Mouse (Mus musculus): ENCODE measurements around the gene Irgq. TPM values are rescaled to one million over a fixed set of nuclear protein-coding genes. Genes with fewer than 3 reads are reported as not detected.

Gene Irgq
- polyA plus RNA-seq, 2 experiments = 1.0 to 1.7 TPM

DNA sequence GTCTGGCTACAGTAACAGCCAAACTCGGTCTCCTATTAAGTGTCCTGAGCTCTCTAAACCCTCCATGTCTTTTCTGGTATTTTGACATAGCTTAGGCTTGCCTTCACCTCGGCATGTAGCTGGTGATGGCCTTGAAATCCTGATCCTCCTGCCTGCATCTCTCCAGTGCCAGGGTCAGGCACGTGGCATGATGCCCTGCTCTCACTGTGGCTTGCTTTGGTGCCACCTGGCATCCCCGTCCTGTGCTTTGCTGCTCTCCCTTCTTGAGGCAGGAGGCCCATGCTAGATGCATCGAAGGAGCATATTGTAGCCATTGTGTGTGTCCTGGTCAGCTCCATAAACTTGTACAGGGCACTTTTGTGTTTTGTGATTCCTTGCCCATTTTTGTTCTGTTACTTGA is 7.1 kb downstream of the Irgq start:
- 63% methylated on average over 5 of the region's 5 CpGs for WGBS (ENCODE audit: insufficient replicate concordance)
- Histone ChIP-seq H3K9me3 (ENCODE audit: control insufficient read depth, low read length) (no peaks in the 10 kb centered on the region), H3K27me3 (ENCODE audit: control insufficient read depth, insufficient read depth, low read length) (no peaks in the 10 kb centered on the region), H3K4me3 (ENCODE audit: insufficient read depth in 1 of 2, low read depth in 2 of 2, low read length in 2 of 2) (no peak overlapping the region), H3K9ac (replicated peaks) (no peak overlapping the region), H3K4me1 (replicated peaks; ENCODE audit: control insufficient read depth in 2 of 2, insufficient read depth in 2 of 2, low read length in 1 of 2) (no peaks in the 10 kb centered on the region), H3K4me2 (ENCODE audit: low read depth) (no peak overlapping the region), H3K36me3 (replicated peaks; ENCODE audit: control insufficient read depth, insufficient read depth, low read depth) (no peaks in the 10 kb centered on the region), H3K27ac (no peak overlapping the region)
- no peak for ATAC-seq (ENCODE audit: insufficient read depth)
- no peak for DNase-seq (ENCODE audit: low read depth in 3 of 3, low spot score in 3 of 3)
- TF ChIP-seq EP300 (IDR thresholded peaks at IDR 0.05; ENCODE audit: low read depth) (no peak), CTCF (IDR thresholded peaks at IDR 0.05; ENCODE audit: low read depth) (no peak)

DNA sequence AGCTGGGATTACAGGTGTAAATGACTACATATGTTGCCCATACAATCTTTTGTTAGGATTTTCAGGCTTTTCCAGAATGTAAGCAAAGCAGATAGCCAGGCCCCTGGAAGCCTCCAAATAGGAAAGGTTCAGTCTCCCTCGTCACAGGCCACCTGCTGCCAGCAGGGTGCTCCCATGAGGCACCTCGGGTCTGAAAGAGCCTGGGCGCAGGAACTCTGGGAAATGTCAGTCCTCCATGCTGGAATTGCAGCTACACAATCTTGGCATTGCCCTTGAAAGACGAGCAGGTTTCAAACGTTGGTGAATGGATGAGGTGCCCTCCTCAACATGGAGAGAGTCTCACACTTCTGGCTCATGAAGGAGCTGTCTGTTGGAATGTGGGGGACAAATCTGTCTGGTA is 7.7 kb downstream of the Irgq start:
- no peak for TF ChIP-seq EP300 (IDR thresholded peaks at IDR 0.05; ENCODE audit: low read depth)
- peak; percentile 25; the same call in 1 of the 2 replicates for TF ChIP-seq CTCF (IDR thresholded peaks at IDR 0.05; ENCODE audit: low read depth)
- no peaks in the 10 kb centered on the region for H3K4me1 ChIP-seq (replicated peaks; ENCODE audit: control insufficient read depth in 2 of 2, insufficient read depth in 2 of 2, low read length in 1 of 2)
- H3K4me2 ChIP-seq (ENCODE audit: low read depth) = no peak overlapping the region
- no peaks in the 10 kb centered on the region for H3K9me3 ChIP-seq (ENCODE audit: control insufficient read depth, low read length)
- no peak overlapping the region for H3K4me3 ChIP-seq (ENCODE audit: insufficient read depth in 1 of 2, low read depth in 2 of 2, low read length in 2 of 2)
- no peaks in the 10 kb centered on the region for H3K27me3 ChIP-seq (ENCODE audit: control insufficient read depth, insufficient read depth, low read length)
- H3K9ac ChIP-seq (replicated peaks) = no peak overlapping the region
- ATAC-seq (ENCODE audit: insufficient read depth) = no peak
- DNase-seq (ENCODE audit: low read depth in 3 of 3, low spot score in 3 of 3) = no peak
- H3K27ac ChIP-seq = no peak overlapping the region
- no peaks in the 10 kb centered on the region for H3K36me3 ChIP-seq (replicated peaks; ENCODE audit: control insufficient read depth, insufficient read depth, low read depth)
- WGBS (ENCODE audit: insufficient replicate concordance) = 33% methylated on average over 5 of the region's 5 CpGs

DNA sequence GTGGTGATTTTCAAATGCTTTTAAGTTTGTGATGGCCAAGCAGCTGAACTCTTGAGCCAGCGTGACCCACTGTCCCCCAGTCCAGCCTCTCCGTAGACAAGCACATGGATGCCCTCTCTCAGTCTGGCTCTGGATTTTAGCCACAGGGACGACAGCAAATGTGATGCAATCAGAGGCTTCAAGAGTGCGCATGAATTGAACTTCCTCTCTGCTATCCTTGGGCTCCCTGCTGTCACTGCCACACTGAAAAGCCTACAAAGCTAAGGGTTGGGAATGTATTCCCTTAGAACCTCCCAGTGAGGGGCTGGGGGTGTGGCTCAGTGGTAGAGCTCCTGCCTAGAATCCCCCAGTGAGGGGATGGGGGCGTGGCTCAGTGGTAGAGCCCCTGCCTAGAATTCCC is 8.2 kb downstream of the Irgq start:
- H3K4me2 ChIP-seq (ENCODE audit: low read depth) = no peak overlapping the region
- WGBS (ENCODE audit: insufficient replicate concordance) = 43% methylated on average over 5 of the region's 5 CpGs
- H3K9ac ChIP-seq (replicated peaks) = no peak overlapping the region
- no peak for DNase-seq (ENCODE audit: low read depth in 3 of 3, low spot score in 3 of 3)
- H3K4me1 ChIP-seq (replicated peaks; ENCODE audit: control insufficient read depth in 2 of 2, insufficient read depth in 2 of 2, low read length in 1 of 2) = no peaks in the 10 kb centered on the region
- no peaks in the 10 kb centered on the region for H3K36me3 ChIP-seq (replicated peaks; ENCODE audit: control insufficient read depth, insufficient read depth, low read depth)
- no peak overlapping the region for H3K4me3 ChIP-seq (ENCODE audit: insufficient read depth in 1 of 2, low read depth in 2 of 2, low read length in 2 of 2)
- no peaks in the 10 kb centered on the region for H3K27me3 ChIP-seq (ENCODE audit: control insufficient read depth, insufficient read depth, low read length)
- H3K9me3 ChIP-seq (ENCODE audit: control insufficient read depth, low read length) = no peaks in the 10 kb centered on the region
- no peak for TF ChIP-seq CTCF (IDR thresholded peaks at IDR 0.05; ENCODE audit: low read depth)
- TF ChIP-seq EP300 (IDR thresholded peaks at IDR 0.05; ENCODE audit: low read depth) = no peak
- ATAC-seq (ENCODE audit: insufficient read depth) = no peak
- H3K27ac ChIP-seq = no peak overlapping the region

DNA sequence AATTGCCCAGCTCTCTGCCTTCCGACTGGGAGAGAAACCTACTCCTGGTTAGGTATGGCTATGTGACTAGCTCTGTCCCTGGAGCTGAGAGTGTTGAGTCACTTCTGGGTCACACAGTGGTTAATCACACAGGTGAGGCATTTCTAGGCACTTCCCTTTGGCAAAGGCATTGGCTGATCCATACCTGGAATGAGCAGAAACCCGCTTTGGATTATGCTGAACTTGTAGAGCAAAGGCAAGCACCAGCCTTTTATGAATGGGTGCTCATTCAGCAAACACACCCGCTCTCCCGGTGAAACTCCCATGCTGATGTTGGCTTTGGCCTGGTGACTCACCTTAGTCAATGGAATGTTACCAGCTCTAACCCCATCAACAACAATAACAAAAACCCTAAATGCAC is 9.2 kb downstream of the Irgq start:
- Histone ChIP-seq H3K36me3 (replicated peaks; ENCODE audit: control insufficient read depth, insufficient read depth, low read depth) (no peaks in the 10 kb centered on the region), H3K9ac (replicated peaks) (no peak overlapping the region), H3K4me3 (ENCODE audit: insufficient read depth in 1 of 2, low read depth in 2 of 2, low read length in 2 of 2) (no peak overlapping the region), H3K27ac (no peak overlapping the region), H3K9me3 (ENCODE audit: control insufficient read depth, low read length) (no peaks in the 10 kb centered on the region), H3K4me2 (ENCODE audit: low read depth) (no peak overlapping the region), H3K4me1 (replicated peaks; ENCODE audit: control insufficient read depth in 2 of 2, insufficient read depth in 2 of 2, low read length in 1 of 2) (no peaks in the 10 kb centered on the region), H3K27me3 (ENCODE audit: control insufficient read depth, insufficient read depth, low read length) (no peaks in the 10 kb centered on the region)
- ATAC-seq (ENCODE audit: insufficient read depth) (no peak), DNase-seq (ENCODE audit: low read depth in 3 of 3, low spot score in 3 of 3) (no peak)
- WGBS (ENCODE audit: insufficient replicate concordance) = 78% methylated on average over 4 of the region's 4 CpGs
- TF ChIP-seq CTCF (IDR thresholded peaks at IDR 0.05; ENCODE audit: low read depth) = no peak
- no peak for TF ChIP-seq EP300 (IDR thresholded peaks at IDR 0.05; ENCODE audit: low read depth)

DNA sequence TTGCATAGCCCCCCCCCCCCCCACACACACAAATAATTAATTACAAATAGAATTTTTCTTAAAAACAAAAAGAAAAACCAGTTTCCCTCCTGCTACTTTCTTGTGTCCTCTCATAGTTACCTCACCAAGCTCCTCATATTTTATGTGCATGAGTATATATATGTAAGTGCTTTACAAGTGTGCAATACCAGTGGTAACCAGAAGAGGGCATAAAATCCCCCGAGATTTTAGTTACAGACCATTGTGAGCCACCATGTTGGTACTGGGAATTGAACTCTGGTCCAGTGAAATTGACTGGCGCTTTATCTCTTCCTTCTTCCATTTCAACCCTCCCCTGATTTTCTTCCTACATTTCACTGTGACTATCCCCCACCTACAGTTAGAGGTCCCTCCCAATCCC is 14.0 kb downstream of the Irgq start:
- no peak for ATAC-seq (ENCODE audit: insufficient read depth)
- no peak overlapping the region for H3K4me2 ChIP-seq (ENCODE audit: low read depth)
- peaks cover 0 to 11% of the 10 kb centered on the region in 2 experiments; a peak in 3 of 4 replicates for H3K4me1 ChIP-seq (replicated peaks; ENCODE audit: control insufficient read depth in 2 of 2, insufficient read depth in 2 of 2, low read length in 1 of 2)
- DNase-seq (ENCODE audit: low read depth in 3 of 3, low spot score in 3 of 3) = no peak
- no peak overlapping the region for H3K27ac ChIP-seq
- no peak overlapping the region for H3K4me3 ChIP-seq (ENCODE audit: insufficient read depth in 1 of 2, low read depth in 2 of 2, low read length in 2 of 2)
- no peaks in the 10 kb centered on the region for H3K9me3 ChIP-seq (ENCODE audit: control insufficient read depth, low read length)
- no peak overlapping the region for H3K9ac ChIP-seq (replicated peaks)
- H3K27me3 ChIP-seq (ENCODE audit: control insufficient read depth, insufficient read depth, low read length) = no peaks in the 10 kb centered on the region
- H3K36me3 ChIP-seq (replicated peaks; ENCODE audit: control insufficient read depth, insufficient read depth, low read depth) = peaks cover 2% of the 10 kb centered on the region; the same call in 1 of the 2 replicates
- TF ChIP-seq EP300 (IDR thresholded peaks at IDR 0.05; ENCODE audit: low read depth) (no peak), CTCF (IDR thresholded peaks at IDR 0.05; ENCODE audit: low read depth) (peak; percentile 35; the same call in 1 of the 2 replicates)
- 53% methylated on average over 2 of the region's 2 CpGs for WGBS (ENCODE audit: insufficient replicate concordance)

Data from liver, embryonic 14.5 days (tissue).